Mouse (Mus musculus) thymus, adult 2 months (tissue): ENCODE measurements around the gene Ryr3. TPM values are rescaled to one million over a fixed set of nuclear protein-coding genes. Genes with fewer than 3 reads are reported as not detected.

ENCODE experiments used
- DNase-seq: peaks from one replicate; pipeline ENCODE4 v3.0.0; 2021
- H3K27ac ChIP-seq: fragments of 200-500 bp; 2 replicates; pipeline ENCODE4 v1.5.1; 2012; ENCODE audit warnings: low read length, control low read depth; ENCODE audit not compliant: control insufficient read depth, insufficient read depth
- H3K27me3 ChIP-seq: fragments of 200-500 bp; 2 replicates; pipeline ENCODE4 v1.6.1; 2012; ENCODE audit warnings: mild to moderate bottlenecking, low read length, moderate library complexity, mixed read lengths; ENCODE audit not compliant: control insufficient read depth, insufficient read depth
- H3K36me3 ChIP-seq: fragments of 200-500 bp; 2 replicates; pipeline ENCODE4 v1.6.1; 2012; ENCODE audit warnings: mild to moderate bottlenecking, low read length, moderate library complexity; ENCODE audit not compliant: control insufficient read depth, insufficient read depth
- H3K4me1 ChIP-seq: fragments of 200-500 bp; replicated peaks from 2 replicates; pipeline ENCODE4 v1.6.1; 2012; ENCODE audit warnings: low read length; ENCODE audit not compliant: control insufficient read depth, insufficient read depth
- H3K4me3 ChIP-seq: fragments of 200-500 bp; 2 replicates; pipeline ENCODE4 v1.5.1; 2012; ENCODE audit warnings: mild to moderate bottlenecking, low read length, control low read depth, moderate library complexity; ENCODE audit not compliant: control insufficient read depth, insufficient read depth
- CTCF ChIP-seq: fragments of 200-500 bp; IDR thresholded peaks from 2 replicates; pipeline ENCODE4 v1.5.1; 2012; ENCODE audit warnings: mild to moderate bottlenecking, control low read depth, low read length, moderate library complexity, borderline replicate concordance; ENCODE audit not compliant: control insufficient read depth, poor library complexity, insufficient read depth; ENCODE audit errors: extremely low read depth
- POLR2A ChIP-seq: fragments of 200-500 bp; IDR thresholded peaks from 2 replicates; pipeline ENCODE4 v1.6.1; 2012; ENCODE audit warnings: mild to moderate bottlenecking, low read length, control low read depth, moderate library complexity; ENCODE audit not compliant: control insufficient read depth, poor library complexity, insufficient read depth; ENCODE audit errors: extremely low read depth
- WGBS: fragments of 180-500 bp; shearing (Covaris S2); methylation state at CpG from one replicate; pipeline ENCODE4 v1.1.7; 2018; 5-methylcytosine and 5-hydroxymethylcytosine counted together
- polyA plus RNA-seq: library from polyadenylated mRNA; depleted of rRNA; stranded (reverse); fragments of >200 nt; gene quantifications from 2 replicates; pipeline ENCODE4 v1.2.3, GENCODE M21; 2012

Gene Ryr3
- polyA plus RNA-seq, 1 experiment, result 0.78 TPM

GRCm38 (mm10) chr2:113210023-113210422 lies 6.9 kb downstream of the Ryr3 start:
- no peak for DNase-seq
- Histone ChIP-seq H3K4me1 (no peaks in the 10 kb centered on the region), H3K27me3 (no peaks in the 10 kb centered on the region), H3K36me3 (no peaks in the 10 kb centered on the region), H3K27ac (no peak overlapping the region), H3K4me3 (no peak overlapping the region)
- TF ChIP-seq POLR2A (no peak), CTCF (no peak)
- 91% methylated on average over 3 of the region's 3 CpGs for WGBS

- WGBS, result 91% methylated on average over 9 of the region's 9 CpGs
- no peaks in the 10 kb centered on the region for H3K4me1 ChIP-seq
- DNase-seq, result no peak
- H3K27me3 ChIP-seq, result no peaks in the 10 kb centered on the region
- H3K36me3 ChIP-seq, result no peaks in the 10 kb centered on the region
- H3K27ac ChIP-seq, result no peak overlapping the region
- no peak overlapping the region for H3K4me3 ChIP-seq
- no peak for TF ChIP-seq POLR2A
- no peak for TF ChIP-seq CTCF
Observed at GRCm38 (mm10) chr2:113209263-113209662, 7.6 kb downstream of the Ryr3 start.

- Histone ChIP-seq H3K4me1 (no peaks in the 10 kb centered on the region), H3K27ac (no peak overlapping the region), H3K4me3 (no peak overlapping the region), H3K27me3 (no peaks in the 10 kb centered on the region), H3K36me3 (no peaks in the 10 kb centered on the region)
- TF ChIP-seq CTCF (no peak), POLR2A (no peak)
- no peak for DNase-seq
- WGBS, result 82% methylated on average over 6 of the region's 6 CpGs
Observed at GRCm38 (mm10) chr2:113202857-113203256, 14.0 kb downstream of the Ryr3 start.

GRCm38 (mm10) chr2:113199030-113199679 lies 17.7 kb downstream of the Ryr3 start:
- Histone ChIP-seq H3K4me3 (no peak overlapping the region), H3K27me3 (no peaks in the 10 kb centered on the region), H3K27ac (no peak overlapping the region), H3K36me3 (no peaks in the 10 kb centered on the region), H3K4me1 (no peaks in the 10 kb centered on the region)
- TF ChIP-seq POLR2A (no peak), CTCF (no peak)
- 90% methylated on average over 2 of the region's 2 CpGs for whole genome bisulfite sequencing
- DNase-seq, result peak; percentile 4

GRCm38 (mm10) chr2:113187158-113187557 lies 29.7 kb downstream of the Ryr3 start:
- no peak for DNase-seq
- H3K27me3 ChIP-seq, result no peaks in the 10 kb centered on the region
- H3K36me3 ChIP-seq, result no peaks in the 10 kb centered on the region
- TF ChIP-seq CTCF (no peak), POLR2A (no peak)
- H3K27ac ChIP-seq, result no peak overlapping the region
- 86% methylated on average over 6 of the region's 6 CpGs for WGBS
- no peaks in the 10 kb centered on the region for H3K4me1 ChIP-seq
- no peak overlapping the region for H3K4me3 ChIP-seq

GRCm38 (mm10) chr2:113181701-113182100 lies 35.2 kb downstream of the Ryr3 start:
- DNase-seq, result no peak
- no peak for TF ChIP-seq POLR2A
- TF ChIP-seq CTCF, result no peak
- WGBS, result 77% methylated on average over 5 of the region's 5 CpGs
- Histone ChIP-seq H3K27me3 (no peaks in the 10 kb centered on the region), H3K4me1 (no peaks in the 10 kb centered on the region), H3K27ac (no peak overlapping the region), H3K4me3 (no peak overlapping the region), H3K36me3 (no peaks in the 10 kb centered on the region)

GRCm38 (mm10) chr2:113178047-113178446 lies 38.8 kb downstream of the Ryr3 start:
- H3K27me3 ChIP-seq, result no peaks in the 10 kb centered on the region
- no peak for DNase-seq
- TF ChIP-seq POLR2A, result no peak
- H3K4me1 ChIP-seq, result no peaks in the 10 kb centered on the region
- H3K4me3 ChIP-seq, result no peak overlapping the region
- no peak overlapping the region for H3K27ac ChIP-seq
- no peaks in the 10 kb centered on the region for H3K36me3 ChIP-seq
